Mouse (Mus musculus) lung, embryonic 15.5 days (tissue): Measurements from ENCODE around the gene Shank2. TPM values are rescaled to one million over a fixed set of nuclear protein-coding genes. Genes with fewer than 3 reads are reported as not detected.

Experiments used
- ATAC-seq: fragments of 200-750 bp; cut with Nextera tagmentation; 2 replicates; pipeline ENCODE4 v1.8.0; 2017; ENCODE audit warnings: moderate number of reproducible peaks, borderline replicate concordance; ENCODE audit not compliant: low FRiP score, low TSS enrichment; ENCODE audit errors: extremely low read depth
- H3K27ac ChIP-seq: fragments of 300-500 bp; sonication (generic); 2 replicates; pipeline ENCODE4 v1.5.1; 2015; ENCODE audit warnings: moderate library complexity, mild to moderate bottlenecking, inconsistent platforms
- H3K27me3 ChIP-seq: fragments of 300-500 bp; sonication (generic); 2 replicates; pipeline ENCODE4 v1.6.1; 2015; ENCODE audit warnings: inconsistent platforms
- H3K36me3 ChIP-seq: fragments of 300-500 bp; sonication (generic); 2 replicates; pipeline ENCODE4 v1.6.1; 2015; ENCODE audit warnings: inconsistent platforms
- H3K4me1 ChIP-seq: fragments of 300-500 bp; sonication (generic); 2 replicates; pipeline ENCODE4 v1.6.1; 2015; ENCODE audit warnings: inconsistent platforms
- H3K4me2 ChIP-seq: fragments of 300-500 bp; sonication (generic); 2 replicates; pipeline ENCODE4 v1.6.1; 2015; ENCODE audit warnings: inconsistent platforms, mild to moderate bottlenecking, moderate library complexity
- H3K4me3 ChIP-seq: fragments of 300-500 bp; sonication (generic); 2 replicates; pipeline ENCODE4 v1.5.1; 2015; ENCODE audit warnings: mild to moderate bottlenecking, inconsistent platforms
- H3K9ac ChIP-seq: fragments of 300-500 bp; sonication (generic); 2 replicates; pipeline ENCODE4 v1.6.1; 2015; ENCODE audit warnings: inconsistent platforms
- H3K9me3 ChIP-seq: fragments of 300-500 bp; sonication (generic); 2 replicates; pipeline ENCODE4 v1.6.1; 2016; ENCODE audit warnings: inconsistent platforms
- WGBS: fragments of 180-500 bp; shearing (Covaris S2); methylation state at CpG from one replicate; pipeline ENCODE4 v1.1.7; 2015; 5-methylcytosine and 5-hydroxymethylcytosine counted together
- polyA plus RNA-seq: library from polyadenylated mRNA; unstranded; fragments of >200 nt; fragmentation: Nextera tagmentation; extraction: Ambion mirVana; gene quantifications from 2 replicates; pipeline ENCODE4 v1.2.1, GENCODE M21; 2015

The Shank2 gene
- polyA plus RNA-seq, 1 experiment from 2014 or later = 1.8 TPM

DNA sequence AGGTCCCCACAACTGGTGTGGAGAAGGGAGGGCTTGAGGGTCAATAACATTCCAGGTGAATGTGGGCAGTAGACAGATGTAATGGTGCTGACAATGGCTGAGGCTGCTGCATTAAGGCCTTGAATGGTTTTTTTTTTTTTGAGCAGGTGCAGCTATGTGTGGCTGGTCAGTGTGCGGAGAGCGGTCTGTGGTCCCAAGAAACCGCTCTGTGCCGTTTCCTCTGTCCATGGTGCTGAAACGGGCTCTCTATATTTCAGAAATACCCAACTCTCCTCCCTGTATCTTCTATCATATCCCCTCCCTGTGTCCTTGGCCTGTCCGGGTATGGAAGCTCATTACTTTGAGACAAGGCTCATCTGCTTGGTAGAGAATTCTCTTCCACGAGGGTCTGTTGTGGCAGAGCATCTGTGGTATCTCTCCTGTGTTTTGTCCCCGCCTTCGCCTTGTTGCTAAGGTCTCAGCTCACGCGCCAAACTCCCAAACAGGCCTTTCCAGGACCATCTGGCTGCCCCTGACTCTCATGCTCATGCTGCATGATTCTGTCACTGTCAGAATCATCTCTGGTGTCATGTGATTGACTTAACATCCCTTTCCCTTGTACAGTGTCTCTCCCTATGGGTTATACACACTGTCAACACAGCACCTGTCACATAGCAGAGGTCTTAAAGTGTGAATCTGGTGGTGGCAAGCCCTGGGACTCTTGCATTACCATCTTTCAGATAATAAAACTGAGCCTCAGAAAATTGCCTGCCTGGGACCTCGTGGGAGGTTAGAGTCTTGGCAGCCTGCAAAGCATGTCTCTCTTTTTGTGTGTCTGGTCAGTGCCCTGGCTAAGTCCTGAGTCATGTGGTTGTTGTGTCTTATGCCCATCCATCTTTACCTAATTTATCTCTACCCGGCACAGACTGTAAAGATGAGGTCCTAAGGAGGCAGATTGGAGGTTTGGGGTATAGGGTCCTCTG lies 292.8 kb downstream of the Shank2 start:
- no peak overlapping the region for H3K27ac ChIP-seq
- H3K9ac ChIP-seq = no peak overlapping the region
- no peak overlapping the region for H3K4me2 ChIP-seq
- WGBS = 41% methylated on average over 13 of the region's 13 CpGs
- H3K4me1 ChIP-seq = no peaks in the 10 kb centered on the region
- no peak for ATAC-seq
- H3K4me3 ChIP-seq = no peak overlapping the region
- H3K36me3 ChIP-seq = no peaks in the 10 kb centered on the region
- no peaks in the 10 kb centered on the region for H3K9me3 ChIP-seq
- H3K27me3 ChIP-seq = no peaks in the 10 kb centered on the region

DNA sequence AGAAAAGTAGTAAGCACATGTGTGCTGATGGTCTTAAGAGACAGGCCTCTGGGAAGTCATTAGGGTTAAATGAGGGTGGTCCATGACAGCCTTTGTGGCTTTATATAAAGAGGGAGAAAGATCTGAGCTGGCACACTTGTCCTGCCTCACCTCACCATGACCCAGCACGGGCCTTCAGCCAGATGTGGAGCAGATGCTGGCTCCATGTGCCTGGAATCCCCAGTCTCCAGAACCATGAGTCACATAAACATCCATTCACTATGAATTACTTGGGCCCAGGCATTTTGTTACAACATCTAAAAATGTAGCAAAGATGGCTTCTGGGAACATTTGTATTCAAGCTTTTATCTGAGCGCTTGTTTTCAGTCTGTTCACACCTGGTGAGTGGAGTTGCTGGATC lies 297.6 kb downstream of the Shank2 start:
- Histone ChIP-seq H3K9me3 (no peaks in the 10 kb centered on the region), H3K4me3 (no peak overlapping the region), H3K9ac (no peak overlapping the region), H3K4me1 (no peaks in the 10 kb centered on the region), H3K27me3 (no peaks in the 10 kb centered on the region), H3K4me2 (no peak overlapping the region), H3K27ac (no peak overlapping the region), H3K36me3 (no peaks in the 10 kb centered on the region)
- no peak for ATAC-seq
- 73% methylated on average over 2 of the region's 2 CpGs for WGBS

DNA sequence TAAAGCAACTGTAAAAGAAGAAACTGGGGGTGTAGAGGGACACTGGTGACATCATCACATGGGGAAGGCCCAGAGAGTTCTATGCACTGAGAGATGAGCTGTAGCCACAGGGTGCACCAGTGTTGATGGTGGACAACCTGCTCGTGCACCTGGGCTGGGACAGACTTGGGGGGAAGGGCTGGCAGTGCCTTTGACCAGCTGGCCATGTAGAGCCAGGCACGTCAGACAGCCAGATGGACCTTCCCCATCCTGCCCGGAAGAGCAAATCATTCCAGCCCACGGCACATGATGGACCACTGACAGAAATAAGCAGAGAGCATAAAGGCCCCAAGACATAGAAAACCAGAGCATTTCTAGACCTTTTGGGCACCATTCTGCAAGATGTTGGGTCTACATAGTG lies 299.9 kb downstream of the Shank2 start:
- 79% methylated on average over 4 of the region's 4 CpGs for WGBS
- H3K9ac ChIP-seq = no peak overlapping the region

DNA sequence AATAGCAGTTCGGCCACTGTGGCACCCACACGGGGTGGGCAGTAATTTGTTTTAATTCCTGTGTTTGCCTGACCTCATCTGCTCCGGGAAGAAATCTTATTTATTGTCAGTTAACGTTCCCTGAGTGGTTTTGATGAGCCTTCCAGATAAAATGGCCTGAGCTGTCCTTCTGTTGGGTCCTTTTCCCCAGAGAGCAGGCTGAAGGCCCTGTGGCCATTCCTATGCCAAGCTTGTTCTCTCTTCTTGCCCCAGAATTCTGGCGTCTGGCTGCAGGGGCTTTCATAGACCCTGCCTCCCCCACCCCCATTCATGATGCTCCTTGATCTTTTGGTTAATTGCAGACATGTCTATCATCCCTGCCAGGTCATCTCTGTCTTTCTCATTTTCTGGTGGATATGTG lies 300.8 kb downstream of the Shank2 start:
- Histone ChIP-seq H3K4me3 (no peak overlapping the region), H3K27me3 (no peaks in the 10 kb centered on the region), H3K4me1 (no peaks in the 10 kb centered on the region), H3K9me3 (no peaks in the 10 kb centered on the region), H3K36me3 (no peaks in the 10 kb centered on the region), H3K4me2 (no peak overlapping the region), H3K9ac (no peak overlapping the region), H3K27ac (no peak overlapping the region)
- 70% methylated on average over 5 of the region's 5 CpGs for WGBS
- no peak for ATAC-seq

More for the DNA sequence above, 299.9 kb downstream of the Shank2 start:
- no peaks in the 10 kb centered on the region for H3K27me3 ChIP-seq
- H3K4me3 ChIP-seq = no peak overlapping the region
- no peak for ATAC-seq
- no peaks in the 10 kb centered on the region for H3K4me1 ChIP-seq
- no peaks in the 10 kb centered on the region for H3K36me3 ChIP-seq
- H3K4me2 ChIP-seq = no peak overlapping the region
- no peaks in the 10 kb centered on the region for H3K9me3 ChIP-seq
- H3K27ac ChIP-seq = no peak overlapping the region

DNA sequence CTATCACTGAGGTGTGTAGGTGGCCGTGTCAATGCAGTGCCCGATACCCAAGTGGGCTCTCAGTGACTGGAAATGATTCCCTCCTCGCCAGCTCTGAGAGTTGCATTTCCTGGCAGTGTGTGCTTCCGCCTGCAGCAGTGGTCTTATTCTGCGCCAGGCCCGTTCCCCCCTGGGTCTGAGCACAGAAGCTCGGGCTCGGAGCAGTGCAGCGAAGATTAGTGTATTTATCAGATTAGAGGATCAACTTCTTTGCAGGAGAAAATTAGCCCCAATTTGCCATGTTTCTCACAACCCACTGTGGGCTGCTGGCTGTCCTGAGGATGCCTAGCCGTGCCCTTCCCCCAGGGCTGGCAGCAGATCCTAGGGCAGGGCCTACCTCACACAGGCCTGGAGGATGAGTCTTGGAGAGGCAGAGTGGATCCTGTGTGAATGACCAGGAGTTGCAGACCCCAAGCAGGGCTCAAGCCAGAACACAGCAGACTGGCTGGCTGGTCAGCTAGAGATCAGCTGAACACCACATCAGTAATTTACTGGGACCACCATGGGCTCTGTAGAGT lies 306.2 kb downstream of the Shank2 start:
- Histone ChIP-seq H3K27me3 (no peaks in the 10 kb centered on the region), H3K4me3 (no peak overlapping the region), H3K9me3 (no peaks in the 10 kb centered on the region), H3K36me3 (no peaks in the 10 kb centered on the region), H3K4me2 (no peak overlapping the region), H3K9ac (no peak overlapping the region), H3K27ac (no peak overlapping the region), H3K4me1 (no peaks in the 10 kb centered on the region)
- no peak for ATAC-seq
- 84% methylated on average over 10 of the region's 10 CpGs for WGBS

DNA sequence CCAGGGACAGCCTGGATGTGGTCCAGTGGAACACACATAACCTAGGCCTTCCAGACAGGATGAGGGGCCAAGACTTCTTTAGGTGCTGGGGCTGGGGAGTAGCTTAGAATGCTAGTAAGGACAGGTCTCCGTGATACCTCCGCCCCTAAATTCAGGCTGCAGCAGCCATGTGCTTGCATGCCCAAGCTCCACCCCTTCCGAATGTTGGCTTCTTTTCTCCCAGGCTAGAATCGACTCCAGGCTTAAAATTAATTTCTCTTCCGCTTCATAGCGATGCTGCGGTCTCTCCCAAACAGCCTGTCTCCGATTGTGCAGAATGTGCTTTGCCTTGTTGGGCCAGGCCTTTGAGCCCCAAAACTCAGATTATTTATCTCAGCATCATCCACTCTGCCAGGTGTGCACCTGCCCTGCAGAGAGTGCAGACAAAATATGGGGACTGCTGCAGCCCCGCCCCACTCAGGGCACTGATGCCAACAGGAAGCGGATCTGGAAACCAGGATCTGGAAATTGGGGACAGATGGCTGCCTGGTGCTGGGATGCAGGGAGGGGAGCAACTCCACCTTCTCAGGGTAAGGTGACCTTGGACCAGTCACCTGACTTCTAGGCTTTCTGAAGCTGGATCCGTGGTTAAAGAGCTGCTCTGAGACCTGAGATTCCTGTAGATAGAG lies 312.8 kb downstream of the Shank2 start:
- Histone ChIP-seq H3K4me1 (no peaks in the 10 kb centered on the region), H3K9ac (no peak overlapping the region), H3K4me2 (no peak overlapping the region), H3K36me3 (no peaks in the 10 kb centered on the region), H3K9me3 (no peaks in the 10 kb centered on the region), H3K27ac (no peak overlapping the region), H3K27me3 (no peaks in the 10 kb centered on the region), H3K4me3 (no peak overlapping the region)
- WGBS = 84% methylated on average over 11 of the region's 11 CpGs
- no peak for ATAC-seq

DNA sequence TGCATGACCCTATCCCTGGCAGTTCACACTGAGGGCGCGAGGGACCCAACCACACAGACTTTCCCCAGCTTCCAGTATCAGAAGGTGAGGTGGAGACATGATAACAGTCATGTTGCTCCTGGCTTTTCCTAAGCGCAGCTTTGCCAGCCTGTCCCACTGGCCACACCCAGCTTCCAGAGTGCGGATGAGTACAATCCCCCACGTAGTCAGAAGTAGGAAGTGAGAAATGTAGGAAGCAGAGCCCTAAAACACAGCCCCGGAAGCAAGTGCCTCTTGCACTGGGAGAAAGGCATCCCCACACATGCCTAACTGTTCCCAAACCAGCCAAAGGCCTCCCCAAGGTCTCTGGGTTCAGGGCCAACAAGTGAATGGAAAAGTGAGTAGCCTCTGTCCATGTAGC lies 314.5 kb downstream of the Shank2 start:
- Histone ChIP-seq H3K36me3 (no peaks in the 10 kb centered on the region), H3K4me3 (no peak overlapping the region), H3K4me2 (no peak overlapping the region), H3K27me3 (no peaks in the 10 kb centered on the region), H3K27ac (no peak overlapping the region), H3K9me3 (no peaks in the 10 kb centered on the region), H3K4me1 (no peaks in the 10 kb centered on the region), H3K9ac (no peak overlapping the region)
- ATAC-seq = no peak
- 82% methylated on average over 6 of the region's 6 CpGs for WGBS

DNA sequence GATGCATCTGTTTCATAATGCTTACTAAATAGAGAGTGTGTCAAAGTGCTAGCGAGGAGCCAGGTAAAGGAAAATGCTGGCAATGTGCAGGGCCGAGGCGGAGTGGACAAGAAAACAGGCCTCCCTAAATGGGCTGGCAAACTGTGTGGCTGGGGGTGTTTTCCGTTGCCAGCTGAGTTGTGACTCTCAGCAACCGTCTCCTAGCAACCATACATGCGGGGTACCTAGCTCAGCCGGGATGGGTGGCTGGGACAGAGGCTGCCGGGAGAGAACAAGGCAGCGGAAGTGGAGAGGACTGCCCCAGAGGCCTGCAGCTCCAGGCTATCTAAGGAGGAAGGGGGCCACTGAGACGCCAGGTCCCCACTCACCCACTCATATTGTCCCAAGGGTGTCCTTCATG lies 315.1 kb downstream of the Shank2 start:
- Histone ChIP-seq H3K27me3 (no peaks in the 10 kb centered on the region), H3K9me3 (no peaks in the 10 kb centered on the region), H3K4me1 (no peaks in the 10 kb centered on the region), H3K4me3 (no peak overlapping the region), H3K4me2 (no peak overlapping the region), H3K9ac (no peak overlapping the region), H3K36me3 (no peaks in the 10 kb centered on the region), H3K27ac (no peak overlapping the region)
- WGBS = 37% methylated on average over 10 of the region's 10 CpGs
- ATAC-seq = no peak

DNA sequence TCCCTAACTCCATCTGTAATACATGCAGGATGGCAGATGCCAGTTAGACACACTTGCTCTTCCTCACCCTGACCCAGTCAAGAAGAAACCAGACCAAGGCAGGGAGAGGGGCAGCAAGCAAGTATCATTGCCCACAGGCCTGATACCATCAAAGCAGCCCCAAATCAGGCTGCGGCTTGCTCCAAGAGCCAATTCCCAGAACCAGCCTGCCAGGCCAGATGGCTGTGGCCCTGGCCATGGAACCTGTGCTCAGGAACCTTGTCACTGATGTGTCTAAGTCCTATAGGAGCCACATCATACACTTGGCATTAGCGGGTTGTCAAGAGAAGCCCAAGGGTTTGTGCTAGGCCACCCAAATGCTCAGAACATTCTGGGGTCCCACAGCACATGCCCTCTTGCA lies 322.3 kb downstream of the Shank2 start:
- Histone ChIP-seq H3K4me1 (no peaks in the 10 kb centered on the region), H3K4me2 (no peak overlapping the region), H3K27me3 (no peaks in the 10 kb centered on the region), H3K27ac (no peak overlapping the region), H3K9me3 (no peaks in the 10 kb centered on the region), H3K4me3 (no peak overlapping the region), H3K36me3 (no peaks in the 10 kb centered on the region), H3K9ac (no peak overlapping the region)
- WGBS = 98% methylated on average over 2 of the region's 2 CpGs
- no peak for ATAC-seq

DNA sequence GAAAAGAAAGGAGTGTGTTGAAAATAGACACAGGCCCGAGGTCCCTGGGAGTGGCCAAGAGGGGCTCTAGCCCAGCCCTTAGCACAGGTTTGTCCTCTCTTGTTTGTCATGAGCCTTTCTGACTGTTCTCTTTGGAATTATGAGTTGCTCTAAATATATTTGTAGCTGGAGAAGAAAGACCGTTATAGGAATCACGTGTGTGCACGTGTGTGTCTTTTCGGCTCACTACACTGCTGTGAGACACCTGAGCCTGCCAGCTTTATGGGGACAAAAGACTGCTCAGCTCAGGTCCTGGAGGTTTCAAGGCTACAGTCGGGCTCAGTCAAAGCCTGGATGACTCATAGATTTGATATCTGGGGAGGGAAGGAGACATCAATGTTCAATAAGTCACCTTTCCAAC lies 323.1 kb downstream of the Shank2 start:
- Histone ChIP-seq H3K27ac (no peak overlapping the region), H3K36me3 (no peaks in the 10 kb centered on the region), H3K4me1 (no peaks in the 10 kb centered on the region), H3K4me2 (no peak overlapping the region), H3K27me3 (no peaks in the 10 kb centered on the region), H3K4me3 (no peak overlapping the region), H3K9me3 (no peaks in the 10 kb centered on the region), H3K9ac (no peak overlapping the region)
- WGBS = 78% methylated on average over 6 of the region's 6 CpGs
- no peak for ATAC-seq

DNA sequence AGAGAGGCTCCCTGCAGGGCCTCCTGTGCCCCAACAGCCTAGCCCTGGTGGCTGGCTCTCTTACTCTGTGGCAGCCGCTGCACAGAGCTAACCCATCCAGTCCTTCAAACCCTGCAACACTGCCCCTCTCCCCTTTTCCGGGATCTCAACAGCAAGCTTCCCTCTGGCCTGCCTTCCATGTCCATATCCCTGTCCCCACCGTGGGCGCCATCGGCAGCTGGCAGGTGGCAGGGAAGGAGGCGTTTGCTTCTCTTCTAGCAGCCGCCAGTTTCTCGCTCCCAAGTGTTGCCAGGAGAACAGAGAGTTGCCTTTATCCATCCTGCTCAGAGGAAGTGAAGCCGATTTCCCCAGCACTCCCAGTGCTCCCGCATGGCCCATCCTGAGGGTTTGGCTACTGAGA lies 323.9 kb downstream of the Shank2 start:
- no peaks in the 10 kb centered on the region for H3K27me3 ChIP-seq
- no peaks in the 10 kb centered on the region for H3K36me3 ChIP-seq
- H3K4me1 ChIP-seq = no peaks in the 10 kb centered on the region
- ATAC-seq = no peak
- no peak overlapping the region for H3K4me2 ChIP-seq
- no peaks in the 10 kb centered on the region for H3K9me3 ChIP-seq
- H3K9ac ChIP-seq = no peak overlapping the region
- WGBS = 84% methylated on average over 10 of the region's 10 CpGs
- no peak overlapping the region for H3K4me3 ChIP-seq
- H3K27ac ChIP-seq = no peak overlapping the region

DNA sequence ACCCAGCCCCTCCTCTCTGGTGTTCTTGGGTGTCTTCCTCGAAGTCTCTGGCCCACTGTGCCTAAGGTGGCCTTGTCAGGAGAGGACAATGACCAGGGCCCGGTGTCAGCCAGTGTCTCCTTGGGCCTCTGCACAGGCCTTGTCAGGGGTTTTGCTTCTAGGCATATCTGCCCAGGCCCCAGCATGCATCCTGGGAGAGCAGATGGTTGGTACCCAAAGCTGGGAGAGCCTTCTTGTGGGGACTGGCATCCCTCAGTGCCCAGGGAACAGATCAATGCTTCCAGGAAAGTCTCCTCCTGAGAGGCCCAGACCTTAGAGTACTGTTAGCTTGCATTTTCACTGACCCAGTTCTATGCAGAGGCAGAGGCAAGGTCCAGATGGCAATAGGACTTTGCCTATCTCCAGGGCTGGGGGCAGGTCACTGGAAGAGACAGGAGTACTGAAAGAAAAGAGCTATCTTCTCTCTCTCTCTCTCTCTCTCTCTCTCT lies 327.7 kb downstream of the Shank2 start:
- no peak overlapping the region for H3K4me3 ChIP-seq
- no peaks in the 10 kb centered on the region for H3K27me3 ChIP-seq
- no peaks in the 10 kb centered on the region for H3K36me3 ChIP-seq
- no peak for ATAC-seq
- H3K27ac ChIP-seq = no peak overlapping the region
- no peaks in the 10 kb centered on the region for H3K9me3 ChIP-seq
- WGBS = 46% methylated on average over 2 of the region's 2 CpGs
- H3K9ac ChIP-seq = no peak overlapping the region
- H3K4me2 ChIP-seq = no peak overlapping the region
- H3K4me1 ChIP-seq = no peaks in the 10 kb centered on the region
